Mouse (Mus musculus): Measurements from ENCODE around the gene Maml3.

The Maml3 gene

DNA sequence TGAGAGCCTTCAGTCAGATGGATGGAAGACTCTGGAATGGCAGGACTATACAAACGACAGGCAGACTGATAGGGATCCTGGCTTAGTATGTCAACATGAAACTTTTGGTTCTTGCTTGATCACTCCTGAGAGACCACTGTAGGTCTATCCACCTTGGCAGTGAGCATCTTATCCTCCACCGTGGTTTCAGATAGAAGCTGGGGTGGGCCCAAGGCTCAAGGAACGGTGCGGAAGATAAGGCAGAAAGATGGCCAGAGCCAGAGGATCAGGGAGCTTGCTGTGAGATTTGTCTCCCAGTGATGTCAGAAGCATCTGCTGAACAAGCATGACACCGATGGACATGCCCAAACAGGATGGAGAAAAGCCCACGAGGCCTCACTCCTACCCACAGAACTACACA is 362.5 kb downstream of the Maml3 start:
- in situ Hi-C loops (cut with MboI), result no loop called here

DNA sequence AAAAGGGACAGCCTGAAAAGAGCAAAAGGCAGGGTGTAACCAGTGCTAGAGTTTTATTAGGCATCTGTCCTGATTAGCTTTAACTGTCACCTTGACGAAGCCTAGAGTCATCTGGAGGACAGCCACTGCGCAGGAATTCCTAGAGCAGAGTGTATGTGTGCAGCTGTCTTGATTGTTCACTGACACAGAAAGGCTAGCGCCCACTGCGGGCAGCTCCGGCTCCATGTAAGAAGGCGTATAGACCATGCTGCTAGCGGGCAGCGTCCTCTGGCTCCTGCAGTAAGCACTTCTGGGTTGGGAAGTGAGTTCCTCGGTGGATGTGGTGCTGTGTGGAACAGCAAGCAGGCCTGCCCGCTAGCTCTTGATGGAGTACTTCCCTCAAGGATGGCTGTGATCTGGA is 363.1 kb downstream of the Maml3 start:
- in situ Hi-C loops (cut with MboI), result no loop called here

DNA sequence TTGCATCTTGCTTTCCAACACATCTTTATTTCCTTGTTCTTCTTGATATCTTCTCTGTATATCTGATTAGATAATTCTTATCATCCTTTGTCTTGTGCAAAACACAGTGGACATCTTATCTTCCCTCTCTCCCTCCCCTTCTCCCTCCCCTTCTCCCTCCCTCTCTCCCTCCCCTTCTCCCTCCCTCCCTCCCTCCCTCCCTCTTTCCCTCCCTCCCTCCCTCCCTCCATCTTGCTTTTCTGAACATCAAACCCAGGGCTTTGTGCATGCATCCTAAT is 365.1 kb downstream of the Maml3 start:
- in situ Hi-C loops (cut with MboI), result no loop called here

GRCm38 (mm10) chr3:51739049-51739834 is 365.6 kb downstream of the Maml3 start:
- in situ Hi-C loops (cut with MboI), result no loop called here

DNA sequence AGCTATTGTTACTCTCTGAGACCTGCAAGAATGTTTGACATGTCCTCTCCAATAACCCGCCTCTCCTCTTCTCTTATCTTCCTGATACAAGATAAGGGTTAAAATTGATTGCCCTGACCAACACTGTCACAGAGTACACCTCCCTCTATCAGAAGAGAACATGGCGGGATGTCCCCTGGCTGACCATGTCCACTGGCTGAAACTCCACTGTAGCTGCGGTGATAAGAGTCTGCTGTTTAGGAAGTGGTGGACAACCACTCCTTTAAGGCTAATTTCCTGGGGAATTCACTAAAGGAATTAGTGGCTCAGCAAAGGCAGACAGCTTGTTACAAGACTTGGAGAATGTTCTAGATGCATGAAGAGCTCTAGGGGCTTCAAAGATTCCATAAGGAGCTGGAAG is 371.2 kb downstream of the Maml3 start:
- in situ Hi-C loops (cut with MboI), result no loop called here

DNA sequence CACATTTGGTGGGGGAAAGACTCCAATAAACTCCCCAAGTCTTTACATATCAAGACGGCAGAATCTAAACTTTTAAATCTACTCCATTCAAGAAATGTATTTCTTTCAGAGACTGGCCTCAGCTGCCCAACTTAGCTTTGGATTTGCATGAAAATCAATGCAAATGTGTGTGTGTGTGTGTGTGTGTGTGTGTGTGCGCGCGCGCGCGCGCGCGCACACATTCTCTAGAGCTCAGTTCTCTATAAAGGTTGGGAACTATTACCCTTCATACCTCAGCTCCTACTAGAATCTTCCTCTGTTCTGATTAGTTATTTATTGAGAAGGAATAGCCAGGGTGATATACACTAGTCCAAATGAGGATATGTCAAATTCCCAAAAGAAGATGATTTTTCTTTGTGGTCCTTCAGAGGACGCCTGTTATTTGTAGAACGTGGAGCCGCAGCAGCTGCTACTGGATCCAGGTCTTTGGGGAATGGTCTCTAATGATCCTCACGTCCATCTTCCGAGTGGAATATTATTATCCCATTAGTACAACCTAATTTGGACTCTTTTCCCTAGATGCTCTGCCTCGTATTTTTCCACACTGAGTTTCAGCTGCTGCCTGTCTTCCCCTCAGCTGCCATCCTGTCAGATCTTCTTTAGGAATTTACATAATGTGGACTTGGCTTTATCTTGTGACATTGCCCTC is 372.8 kb downstream of the Maml3 start:
- in situ Hi-C loops (cut with MboI), result no loop called here

DNA sequence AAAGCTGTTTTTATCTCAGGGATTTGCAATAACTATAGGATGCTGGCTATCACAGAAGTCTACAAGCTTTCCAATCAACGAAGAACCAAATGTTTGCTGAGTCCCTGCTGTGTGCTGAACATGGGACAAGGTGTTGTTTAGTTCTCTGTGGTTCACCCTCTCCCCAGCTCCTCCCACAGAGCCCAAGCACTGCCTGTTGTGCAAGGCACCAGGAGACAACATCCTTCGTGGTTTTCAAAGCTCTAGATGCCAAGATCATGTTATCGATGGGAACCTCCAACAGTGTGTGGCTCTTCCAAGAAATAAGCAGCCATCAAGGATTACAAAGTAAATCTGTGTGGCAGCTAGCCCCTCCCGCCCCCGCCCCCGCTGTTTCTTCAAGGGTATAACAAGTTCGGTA is 374.2 kb downstream of the Maml3 start:
- in situ Hi-C loops (cut with MboI), result no loop called here

- in situ Hi-C loops (cut with MboI), result no loop called here
Measured at GRCm38 (mm10) chr3:51729109-51729918, 375.6 kb downstream of the Maml3 start.

- in situ Hi-C loops (cut with MboI), result no loop called here
Measured at GRCm38 (mm10) chr3:51728456-51728855, 376.4 kb downstream of the Maml3 start.

DNA sequence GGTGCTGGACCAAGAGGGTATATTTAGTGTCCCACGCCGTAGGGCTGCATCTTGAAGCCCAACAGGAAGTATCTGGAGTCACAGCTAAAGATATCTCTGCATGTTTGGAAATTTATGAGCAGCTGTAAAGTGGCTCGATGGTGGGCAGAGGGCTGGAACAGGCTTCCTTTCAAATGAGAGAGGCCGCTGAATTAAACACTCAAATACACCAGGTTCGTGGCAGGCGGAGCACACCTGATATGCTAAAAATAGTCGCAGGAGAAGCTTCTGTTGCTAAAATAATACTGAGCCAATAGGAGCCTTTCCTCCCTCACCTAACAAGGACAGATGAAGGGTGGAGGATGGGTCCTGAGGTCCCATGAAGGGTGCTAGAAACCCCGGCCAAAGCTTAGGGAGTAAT is 376.9 kb downstream of the Maml3 start:
- in situ Hi-C loops (cut with MboI), result no loop called here

- in situ Hi-C loops (cut with MboI), result no loop called here
Measured at GRCm38 (mm10) chr3:51727487-51727886, 377.4 kb downstream of the Maml3 start.

DNA sequence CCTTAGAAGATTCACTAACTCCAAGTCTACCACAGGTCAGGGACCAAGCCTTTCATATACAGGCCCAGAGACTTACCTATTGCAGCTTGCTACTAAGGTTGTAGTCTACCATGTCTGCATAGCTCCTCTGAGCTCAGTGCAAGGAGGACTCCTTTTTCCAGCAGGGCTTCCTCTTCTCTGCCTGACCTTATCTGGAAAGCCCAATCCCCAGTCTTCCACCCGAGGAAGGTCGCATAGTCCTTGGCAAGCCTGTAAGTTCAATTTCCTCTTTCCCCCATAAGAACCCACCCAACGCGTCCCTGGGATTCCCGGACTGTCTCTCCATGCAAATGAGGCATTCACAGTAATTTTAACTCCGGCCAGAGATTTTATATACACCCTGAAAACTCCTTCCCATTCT is 378.6 kb downstream of the Maml3 start:
- in situ Hi-C loops (cut with MboI), result no loop called here

GRCm38 (mm10) chr3:51719982-51720381 is 384.9 kb downstream of the Maml3 start:
- in situ Hi-C loops (cut with MboI), result no loop called here

- in situ Hi-C loops (cut with MboI), result no loop called here
Measured at GRCm38 (mm10) chr3:51719373-51719772, 385.5 kb downstream of the Maml3 start.

- in situ Hi-C loops (cut with MboI), result no loop called here
Measured at GRCm38 (mm10) chr3:51717909-51718308, 387.0 kb downstream of the Maml3 start.

DNA sequence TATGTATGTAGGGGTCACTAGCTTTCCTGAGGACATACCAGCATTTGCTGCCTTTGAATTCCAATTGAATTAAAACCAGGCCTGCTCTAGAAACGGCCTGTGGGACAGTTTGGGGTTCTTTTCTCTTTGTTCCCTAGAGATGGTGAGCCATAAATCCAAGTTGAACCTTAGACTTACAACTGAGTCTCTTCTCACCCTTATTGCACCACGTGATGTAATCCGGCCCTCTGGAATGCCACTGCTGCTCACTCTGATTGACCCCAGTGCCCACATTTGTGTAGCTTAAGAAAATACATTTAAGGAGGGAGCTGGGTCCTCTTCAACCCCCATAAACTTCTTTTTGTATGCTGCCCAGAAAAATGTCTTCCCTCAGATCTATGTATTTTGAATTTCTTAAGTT is 387.4 kb downstream of the Maml3 start:
- in situ Hi-C loops (cut with MboI), result no loop called here

- in situ Hi-C loops (cut with MboI), result no loop called here
Measured at GRCm38 (mm10) chr3:51714469-51714868, 390.4 kb downstream of the Maml3 start.

- in situ Hi-C loops (cut with MboI), result no loop called here
Measured at GRCm38 (mm10) chr3:51713233-51713632, 391.6 kb downstream of the Maml3 start.

DNA sequence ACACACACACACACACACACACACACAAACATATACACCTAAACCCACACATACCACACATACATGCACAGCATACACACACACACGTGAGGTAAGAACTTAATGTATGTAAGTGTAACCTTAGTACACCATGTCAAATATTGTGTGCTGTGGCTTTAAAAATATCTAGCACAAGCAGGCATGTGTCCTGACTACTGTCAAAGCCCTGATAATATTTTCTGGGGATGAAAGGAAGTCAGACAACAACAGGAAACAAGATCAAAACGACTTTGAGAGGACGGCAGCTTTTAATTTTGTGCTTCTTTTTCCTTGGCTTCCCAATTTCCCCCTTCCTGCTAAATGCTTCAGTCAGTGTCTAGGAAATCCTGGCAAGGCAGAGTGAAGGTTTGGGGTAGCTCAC is 392.5 kb downstream of the Maml3 start:
- in situ Hi-C loops (cut with MboI), result no loop called here

GRCm38 (mm10) chr3:51708746-51709411 is 396.0 kb downstream of the Maml3 start:
- in situ Hi-C loops (cut with MboI), result loop anchor here (10.0 kb wide), 1 partner anchor 486 kb away; no protein-coding TSS in a partner anchor

DNA sequence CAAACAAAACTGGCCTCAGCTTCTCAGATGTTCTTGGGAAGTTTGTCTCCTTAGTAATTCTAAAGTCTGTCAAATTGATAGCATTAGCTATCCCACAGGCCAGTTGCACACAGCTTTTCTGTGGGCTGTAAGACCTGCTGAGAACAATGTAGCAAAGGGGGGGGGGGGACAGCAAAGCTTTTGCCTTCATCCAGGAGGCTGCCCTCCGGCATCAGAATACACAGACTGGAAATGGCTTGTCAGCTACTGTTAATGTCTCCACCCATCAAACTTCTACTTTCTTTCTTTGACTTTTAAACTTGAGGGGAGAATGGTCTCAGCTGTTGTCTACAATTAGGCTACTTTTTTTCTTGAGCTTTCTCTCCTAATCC is 396.5 kb downstream of the Maml3 start:
- in situ Hi-C loops (cut with MboI), result loop anchor here (10.0 kb wide), 1 partner anchor 486 kb away; no protein-coding TSS in a partner anchor

DNA sequence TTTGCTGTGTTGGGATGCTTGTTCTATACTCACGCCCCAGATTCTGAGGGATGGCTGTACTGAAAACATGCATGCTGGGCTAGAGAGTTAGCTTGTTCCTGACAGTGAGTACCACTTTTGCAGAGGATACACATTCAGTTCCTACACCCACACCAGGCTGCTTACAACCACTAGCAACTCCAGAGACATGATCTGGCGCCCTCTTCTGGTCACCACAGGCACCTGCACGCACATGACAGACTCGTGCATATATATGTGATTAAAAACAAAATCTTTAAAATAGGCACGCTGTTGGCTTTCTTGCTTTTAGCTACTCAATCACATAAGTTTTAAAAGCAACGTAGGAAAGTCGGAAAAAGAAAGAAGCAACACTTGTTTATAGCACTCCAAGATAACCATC is 399.7 kb downstream of the Maml3 start:
- in situ Hi-C loops (cut with MboI), result loop anchor here (10.0 kb wide), 1 partner anchor 490 kb away; no protein-coding TSS in a partner anchor

All from mature B cell (primary cell).